Mouse (Mus musculus) limb, embryonic 12.5 days (tissue): ENCODE results near the gene Ghsr. TPM values are rescaled to one million over a fixed set of nuclear protein-coding genes. Genes with fewer than 3 reads are reported as not detected.

Source experiments
- ATAC-seq: fragments of 200-750 bp; cut with Nextera tagmentation; 2 replicates; pipeline ENCODE4 v1.8.0; 2017; ENCODE audit warnings: low read depth, moderate TSS enrichment; ENCODE audit not compliant: insufficient number of reproducible peaks, insufficient read depth, low FRiP score, low TSS enrichment
- H3K27ac ChIP-seq: fragments of 300-500 bp; sonication (generic); 2 replicates; pipeline ENCODE4 v1.5.1; 2016; ENCODE audit warnings: mild to moderate bottlenecking, moderate library complexity
- H3K27me3 ChIP-seq: fragments of 300-500 bp; sonication (generic); 2 replicates; pipeline ENCODE4 v1.6.1; 2016; ENCODE audit warnings: mild to moderate bottlenecking, moderate library complexity
- H3K36me3 ChIP-seq: fragments of 300-500 bp; sonication (generic); 2 replicates; pipeline ENCODE4 v1.6.1; 2016; ENCODE audit warnings: mild to moderate bottlenecking, moderate library complexity
- H3K4me1 ChIP-seq: fragments of 300-500 bp; sonication (generic); replicated peaks from 2 replicates; pipeline ENCODE4 v1.6.1; 2016
- H3K4me2 ChIP-seq: fragments of 300-500 bp; sonication (generic); 2 replicates; pipeline ENCODE4 v1.6.1; 2016; ENCODE audit warnings: mild to moderate bottlenecking, moderate library complexity
- H3K4me3 ChIP-seq: fragments of 300-500 bp; sonication (generic); replicated peaks from 2 replicates; pipeline ENCODE4 v1.5.1; 2016; ENCODE audit warnings: mild to moderate bottlenecking
- H3K9ac ChIP-seq: fragments of 300-500 bp; sonication (generic); replicated peaks from 2 replicates; pipeline ENCODE4 v1.6.1; 2016; ENCODE audit warnings: mild to moderate bottlenecking, moderate library complexity
- H3K9me3 ChIP-seq: fragments of 300-500 bp; sonication (generic); 2 replicates; pipeline ENCODE4 v1.6.1; 2016; ENCODE audit warnings: mild to moderate bottlenecking, moderate library complexity
- WGBS: fragments of 180-500 bp; shearing (Covaris S2); methylation state at CpG from one replicate; pipeline ENCODE4 v1.1.7; 2016; 5-methylcytosine and 5-hydroxymethylcytosine counted together
- polyA plus RNA-seq: library from polyadenylated mRNA; unstranded; fragments of >200 nt; fragmentation: Nextera tagmentation; extraction: Ambion mirVana; gene quantifications from 2 replicates; pipeline ENCODE4 v1.2.1, GENCODE M21; 2016

The Ghsr gene
- not detected in 2 replicates for polyA plus RNA-seq

DNA sequence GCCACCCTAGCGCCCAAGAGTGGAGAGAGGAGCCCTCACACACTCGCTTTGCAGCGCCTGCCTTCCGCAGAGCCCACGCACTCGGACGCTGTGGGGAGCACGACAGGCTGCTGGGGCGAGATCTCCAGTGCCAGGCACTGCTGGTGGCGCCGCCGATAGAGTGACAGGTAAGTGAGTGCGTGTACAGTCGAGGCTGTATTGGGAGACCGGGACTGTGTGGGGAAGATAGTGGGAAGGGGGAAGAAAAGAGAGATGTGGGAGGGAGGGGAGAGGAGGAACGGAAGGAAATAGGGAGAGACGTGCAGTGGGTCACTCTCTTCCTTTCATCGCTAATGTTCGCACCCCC lies at the start of gene Ghsr:
Gene Ghsr, plus strand, starts transcription at position 76 of the 346 bp plus-strand sequence.
- no peak within 1 kb of the TSS for H3K27ac ChIP-seq
- H3K4me3 ChIP-seq: peak within 1 kb of the TSS; percentile 21
- ATAC-seq: no peak
- H3K36me3 ChIP-seq: no peaks in the 10 kb centered on the region
- H3K9me3 ChIP-seq: no peaks in the 10 kb centered on the region
- H3K4me1 ChIP-seq: peaks cover 5% of the 10 kb centered on the region
- 3% methylated on average over 19 of the region's 19 CpGs for WGBS
- peak within 1 kb of the TSS; percentile 45 for H3K4me2 ChIP-seq
- H3K27me3 ChIP-seq: peaks cover 64% of the 10 kb centered on the region
- H3K9ac ChIP-seq: no peak within 1 kb of the TSS; the same call in 1 of the 2 replicates

DNA sequence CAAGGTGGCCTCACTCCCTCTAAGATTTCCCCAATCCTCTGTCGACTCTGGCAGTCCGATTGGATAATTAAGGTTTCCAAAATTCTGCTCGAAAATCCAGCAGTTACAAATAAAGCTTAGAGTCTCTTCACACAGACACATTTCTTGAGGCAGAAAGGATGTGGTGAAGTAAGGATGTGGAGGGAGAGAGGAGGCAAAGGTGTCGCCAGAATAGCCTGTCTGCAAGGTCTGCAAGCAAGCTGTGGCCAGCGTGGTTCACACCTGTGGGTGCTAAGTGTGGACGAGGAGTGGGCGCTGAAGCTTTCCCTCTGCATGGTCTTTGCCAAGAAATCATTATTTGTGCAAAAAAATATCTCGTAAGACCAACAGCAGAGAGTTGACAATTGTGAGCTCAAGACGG lies 48.6 kb upstream of the Ghsr start:
- Histone ChIP-seq H3K4me1 (peaks cover 11% of the 10 kb centered on the region; the same call in 1 of the 2 replicates), H3K9me3 (no peaks in the 10 kb centered on the region), H3K4me2 (no peak overlapping the region), H3K27ac (no peak overlapping the region), H3K27me3 (no peaks in the 10 kb centered on the region), H3K36me3 (no peaks in the 10 kb centered on the region), H3K4me3 (no peak overlapping the region), H3K9ac (no peak overlapping the region)
- 83% methylated on average over 9 of the region's 9 CpGs for WGBS
- no peak for ATAC-seq

DNA sequence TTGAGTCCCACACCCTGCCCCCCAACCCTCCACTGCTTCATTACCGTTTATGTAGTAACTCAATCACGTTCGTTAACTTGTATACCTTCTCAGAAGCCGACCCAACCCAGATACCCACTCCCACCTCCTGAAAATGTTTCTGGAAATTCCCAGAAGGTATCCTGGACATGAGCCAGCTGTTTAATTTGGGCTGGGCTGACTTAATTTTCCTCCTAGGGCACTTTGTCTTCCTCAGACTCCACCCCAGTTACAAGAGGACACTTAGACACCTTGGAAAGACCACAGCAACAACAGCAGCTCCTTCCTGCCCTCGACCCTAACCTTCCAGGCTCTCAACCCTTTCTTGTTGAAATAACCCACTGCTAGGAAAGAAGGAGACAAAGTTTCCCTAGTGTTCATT lies 47.6 kb upstream of the Ghsr start:
- Histone ChIP-seq H3K4me2 (no peak overlapping the region), H3K9me3 (no peaks in the 10 kb centered on the region), H3K36me3 (no peaks in the 10 kb centered on the region), H3K27ac (no peak overlapping the region), H3K4me1 (peaks cover 11% of the 10 kb centered on the region; the same call in 1 of the 2 replicates), H3K9ac (no peak overlapping the region), H3K27me3 (no peaks in the 10 kb centered on the region), H3K4me3 (no peak overlapping the region)
- ATAC-seq: no peak
- WGBS: 45% methylated on average over 5 of the region's 5 CpGs

DNA sequence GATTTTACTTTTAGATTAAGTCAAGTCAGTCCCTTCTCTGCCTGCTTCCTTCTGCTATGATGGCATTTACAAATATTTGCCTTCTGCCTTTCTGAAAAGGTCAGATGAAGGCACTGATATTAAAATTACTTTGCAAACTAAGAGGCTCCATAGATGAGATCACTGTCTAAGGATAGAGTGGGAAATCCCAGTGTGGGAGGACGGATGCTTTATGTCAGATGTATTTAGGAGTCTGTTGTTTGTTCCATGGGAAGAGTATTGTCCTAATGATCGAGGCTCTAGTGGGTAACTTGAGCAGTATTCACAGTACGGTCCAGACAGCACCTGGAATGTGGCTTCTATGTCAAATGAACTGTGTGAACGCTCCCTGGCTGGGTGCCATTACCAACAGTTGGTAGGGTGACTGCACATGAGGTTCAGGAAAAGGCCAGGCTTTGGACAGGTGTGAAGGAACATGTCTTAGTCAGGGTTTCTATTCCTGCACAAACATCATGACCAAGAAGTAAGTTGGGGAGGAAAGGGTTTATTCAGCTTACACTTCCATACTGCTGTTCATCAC lies 44.4 kb upstream of the Ghsr start:
- H3K9me3 ChIP-seq: no peaks in the 10 kb centered on the region
- H3K4me1 ChIP-seq: 0 out of 2 replicates have a peak, but pooled peaks cover 8% of the 10 kb centered on the region
- no peaks in the 10 kb centered on the region for H3K27me3 ChIP-seq
- H3K27ac ChIP-seq: no peak overlapping the region
- WGBS: 74% methylated on average over 4 of the region's 4 CpGs
- no peak overlapping the region for H3K9ac ChIP-seq
- H3K36me3 ChIP-seq: no peaks in the 10 kb centered on the region
- no peak for ATAC-seq
- H3K4me2 ChIP-seq: no peak overlapping the region
- no peak overlapping the region for H3K4me3 ChIP-seq

DNA sequence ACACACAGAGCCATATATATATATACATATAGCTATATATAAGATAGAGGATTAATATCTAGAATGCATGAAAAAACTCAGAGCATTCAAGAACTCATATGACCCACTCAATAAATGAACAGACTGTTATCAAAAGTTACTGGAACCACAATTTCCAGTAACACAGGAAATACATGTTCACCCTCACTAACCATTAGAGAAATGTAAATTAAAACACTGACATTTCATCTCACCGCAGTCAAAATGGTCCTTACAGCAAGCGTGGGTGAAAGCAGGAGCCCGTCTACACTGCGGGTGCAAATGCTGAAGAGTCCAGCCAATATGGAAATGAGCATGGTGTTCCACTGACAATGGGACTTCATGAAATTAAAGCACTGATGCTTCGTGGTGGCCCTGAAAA lies 40.4 kb upstream of the Ghsr start:
- Histone ChIP-seq H3K9me3 (no peaks in the 10 kb centered on the region), H3K9ac (no peak overlapping the region), H3K36me3 (no peaks in the 10 kb centered on the region), H3K27ac (no peak overlapping the region), H3K4me1 (no peaks in the 10 kb centered on the region), H3K4me3 (no peak overlapping the region), H3K4me2 (no peak overlapping the region), H3K27me3 (no peaks in the 10 kb centered on the region)
- WGBS: 91% methylated on average over 5 of the region's 5 CpGs
- no peak for ATAC-seq

DNA sequence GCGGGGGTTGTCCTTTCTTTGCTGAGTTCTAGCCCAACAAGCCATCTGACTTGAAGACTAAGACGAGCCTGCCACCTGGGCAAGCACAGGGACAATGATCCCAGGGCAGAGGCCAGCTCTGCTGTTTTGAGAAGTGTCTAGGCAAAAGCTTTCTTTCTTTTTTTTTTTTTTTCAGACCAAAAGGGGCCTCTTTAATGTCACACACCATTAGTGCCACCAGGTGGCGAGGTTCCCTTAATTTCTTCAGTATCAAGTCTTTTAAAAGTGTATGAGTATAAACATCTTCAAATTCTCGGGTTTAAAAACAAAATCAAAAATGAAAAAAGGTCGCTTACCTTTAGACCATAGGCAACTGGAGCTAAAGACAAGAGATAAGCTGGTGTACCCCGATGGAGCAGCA lies 32.7 kb upstream of the Ghsr start:
- H3K9ac ChIP-seq: no peak overlapping the region
- no peak overlapping the region for H3K4me2 ChIP-seq
- H3K36me3 ChIP-seq: no peaks in the 10 kb centered on the region
- no peak for ATAC-seq
- 35% methylated on average over 6 of the region's 6 CpGs for WGBS
- H3K4me1 ChIP-seq: no peaks in the 10 kb centered on the region
- H3K9me3 ChIP-seq: no peaks in the 10 kb centered on the region
- no peaks in the 10 kb centered on the region for H3K27me3 ChIP-seq
- H3K27ac ChIP-seq: no peak overlapping the region
- H3K4me3 ChIP-seq: no peak overlapping the region

DNA sequence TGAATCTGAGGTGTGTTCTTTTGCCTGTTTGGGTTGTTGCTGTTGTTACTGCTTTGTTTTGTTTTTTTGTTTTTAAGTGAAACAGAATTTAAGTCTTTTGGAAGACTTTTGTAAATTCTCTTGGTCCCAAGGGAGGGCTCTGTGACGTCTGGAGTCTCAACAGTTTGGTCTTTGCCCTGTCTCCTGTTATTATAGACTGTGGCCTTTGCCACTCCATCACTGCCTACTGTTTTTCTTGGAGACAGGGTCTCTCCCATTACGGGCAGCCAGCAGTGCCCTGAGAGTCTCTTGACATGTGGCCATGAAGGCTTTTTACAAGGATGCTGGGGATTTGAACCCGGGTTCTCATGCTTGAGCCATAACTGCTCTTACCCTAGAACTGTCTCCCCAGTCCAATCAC lies 32.3 kb upstream of the Ghsr start:
- H3K9ac ChIP-seq: no peak overlapping the region
- H3K9me3 ChIP-seq: no peaks in the 10 kb centered on the region
- no peaks in the 10 kb centered on the region for H3K27me3 ChIP-seq
- WGBS: 59% methylated on average over 3 of the region's 3 CpGs
- no peaks in the 10 kb centered on the region for H3K4me1 ChIP-seq
- no peaks in the 10 kb centered on the region for H3K36me3 ChIP-seq
- ATAC-seq: no peak
- no peak overlapping the region for H3K4me2 ChIP-seq
- H3K4me3 ChIP-seq: no peak overlapping the region
- H3K27ac ChIP-seq: no peak overlapping the region

DNA sequence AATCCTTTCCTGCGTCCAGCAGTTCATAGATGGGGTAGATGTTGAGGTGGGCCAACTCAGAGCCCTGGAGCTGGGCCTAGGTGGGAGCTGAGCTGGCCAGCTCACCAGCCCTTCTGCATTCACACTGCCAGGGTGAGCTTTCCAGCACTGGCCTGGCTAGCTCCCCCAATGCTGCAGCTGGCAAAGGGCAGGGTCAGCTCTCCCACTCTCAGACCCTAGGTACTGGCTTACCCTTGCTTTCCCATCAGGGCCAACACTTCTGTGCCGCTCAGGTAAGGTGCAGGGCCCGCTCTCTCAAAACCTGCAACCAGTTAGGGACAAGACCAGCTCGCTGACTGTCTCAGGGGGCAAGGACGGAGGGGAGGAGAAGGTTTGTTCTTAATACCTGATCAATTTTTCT lies 30.4 kb upstream of the Ghsr start:
- H3K4me3 ChIP-seq: no peak overlapping the region
- H3K27me3 ChIP-seq: no peaks in the 10 kb centered on the region
- H3K4me1 ChIP-seq: no peaks in the 10 kb centered on the region
- H3K9ac ChIP-seq: no peak overlapping the region
- no peak for ATAC-seq
- no peak overlapping the region for H3K4me2 ChIP-seq
- no peaks in the 10 kb centered on the region for H3K36me3 ChIP-seq
- WGBS: 91% methylated on average over 5 of the region's 5 CpGs
- H3K27ac ChIP-seq: no peak overlapping the region
- no peaks in the 10 kb centered on the region for H3K9me3 ChIP-seq

DNA sequence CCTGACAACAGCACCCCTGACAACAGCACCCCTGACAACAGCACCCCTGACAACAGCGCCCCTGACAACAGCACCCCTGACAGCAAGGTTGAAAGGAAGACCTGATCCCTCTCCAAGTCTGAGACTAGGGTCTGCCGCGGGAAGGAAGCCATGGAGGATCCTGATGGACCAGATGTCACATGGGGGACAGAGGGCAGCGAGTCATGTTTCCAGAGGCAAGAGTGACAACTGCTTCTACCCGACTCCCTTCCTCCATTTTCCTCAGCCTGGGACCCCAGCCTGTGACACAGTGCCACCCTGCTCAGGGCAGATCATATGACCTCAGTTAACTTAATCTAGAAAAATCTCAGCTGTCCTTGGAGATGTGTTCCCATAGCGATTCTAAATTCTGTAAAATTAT lies 28.7 kb upstream of the Ghsr start:
- WGBS: 64% methylated on average over 6 of the region's 6 CpGs
- Histone ChIP-seq H3K27me3 (no peaks in the 10 kb centered on the region), H3K4me1 (no peaks in the 10 kb centered on the region), H3K27ac (no peak overlapping the region), H3K36me3 (no peaks in the 10 kb centered on the region), H3K4me2 (no peak overlapping the region), H3K9ac (no peak overlapping the region), H3K9me3 (no peaks in the 10 kb centered on the region), H3K4me3 (no peak overlapping the region)
- no peak for ATAC-seq

DNA sequence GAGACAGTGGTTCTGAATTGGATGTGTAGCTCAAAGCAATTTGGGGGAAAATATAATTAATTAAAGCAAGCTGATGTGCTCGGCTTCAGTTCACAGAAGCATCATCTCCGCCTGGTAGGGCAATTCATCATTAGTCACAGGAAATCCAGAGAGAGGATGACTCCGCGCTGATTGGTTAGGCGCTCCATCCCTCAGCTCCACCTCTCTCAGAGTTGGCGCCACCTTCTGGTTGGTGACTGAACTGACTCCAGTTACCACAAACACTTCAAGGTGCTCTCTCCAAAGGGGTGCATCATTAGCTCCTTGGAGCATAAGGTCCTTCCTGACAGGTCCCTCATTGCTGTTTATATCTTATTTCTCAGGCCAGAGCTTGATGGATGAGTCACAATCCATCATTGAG lies 25.6 kb upstream of the Ghsr start:
- no peak for ATAC-seq
- H3K4me2 ChIP-seq: no peak overlapping the region
- no peaks in the 10 kb centered on the region for H3K36me3 ChIP-seq
- H3K27me3 ChIP-seq: no peaks in the 10 kb centered on the region
- no peaks in the 10 kb centered on the region for H3K9me3 ChIP-seq
- no peaks in the 10 kb centered on the region for H3K4me1 ChIP-seq
- H3K4me3 ChIP-seq: no peak overlapping the region
- no peak overlapping the region for H3K27ac ChIP-seq
- no peak overlapping the region for H3K9ac ChIP-seq
- WGBS: 52% methylated on average over 6 of the region's 6 CpGs

DNA sequence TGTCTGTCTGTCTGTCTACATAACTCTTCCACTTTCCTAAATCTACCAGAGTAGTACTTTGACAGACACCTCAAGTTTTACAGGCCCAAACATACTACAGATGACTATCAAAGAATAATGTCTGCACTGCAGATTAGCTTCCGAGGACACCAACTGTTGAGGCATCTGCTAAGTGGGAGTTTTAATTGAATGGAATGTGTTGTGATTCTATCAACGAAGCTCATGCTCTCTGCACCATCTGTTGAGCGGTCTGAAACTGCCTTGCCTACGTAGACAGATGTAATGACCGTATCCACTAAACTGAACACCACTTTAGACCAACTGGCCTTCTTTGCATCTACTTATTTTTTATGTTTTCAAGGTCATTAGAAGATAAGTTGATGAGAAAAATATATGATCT lies 22.7 kb upstream of the Ghsr start:
- ATAC-seq: no peak
- 79% methylated on average over 5 of the region's 5 CpGs for WGBS
- Histone ChIP-seq H3K27ac (no peak overlapping the region), H3K4me1 (no peaks in the 10 kb centered on the region), H3K36me3 (no peaks in the 10 kb centered on the region), H3K27me3 (no peaks in the 10 kb centered on the region), H3K4me2 (no peak overlapping the region), H3K4me3 (no peak overlapping the region), H3K9me3 (no peaks in the 10 kb centered on the region), H3K9ac (no peak overlapping the region)

DNA sequence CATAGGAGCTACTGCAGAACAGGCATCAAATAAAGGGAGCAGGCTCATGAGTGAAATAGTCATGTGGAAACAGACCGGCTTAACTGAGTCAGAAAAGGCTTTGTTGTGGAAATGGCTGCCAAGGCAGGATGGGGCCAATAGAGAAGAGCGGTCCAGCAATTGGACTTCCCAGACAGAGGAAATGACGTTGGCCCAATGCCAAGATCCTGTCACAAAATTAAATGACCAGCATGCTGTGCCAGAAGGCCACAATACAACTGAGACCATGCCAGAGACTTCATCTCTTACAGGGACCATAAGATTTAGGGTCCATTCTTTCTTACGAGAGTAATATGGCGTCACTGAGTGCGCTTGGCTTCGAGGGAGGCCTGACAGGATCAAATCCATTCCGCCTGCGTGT lies 20.0 kb upstream of the Ghsr start:
- no peak overlapping the region for H3K27ac ChIP-seq
- H3K9me3 ChIP-seq: no peaks in the 10 kb centered on the region
- H3K36me3 ChIP-seq: no peaks in the 10 kb centered on the region
- H3K4me3 ChIP-seq: no peak overlapping the region
- no peak overlapping the region for H3K4me2 ChIP-seq
- H3K4me1 ChIP-seq: no peaks in the 10 kb centered on the region
- H3K9ac ChIP-seq: no peak overlapping the region
- WGBS: 72% methylated on average over 9 of the region's 9 CpGs
- H3K27me3 ChIP-seq: no peaks in the 10 kb centered on the region
- no peak for ATAC-seq
